Mouse (Mus musculus): ENCODE results near the gene Gstz1. TPM values are rescaled to one million over a fixed set of nuclear protein-coding genes. Genes with fewer than 3 reads are reported as not detected.

Gstz1 gene
- polyA plus RNA-seq (2015; fragmentation: Nextera tagmentation; extraction: Ambion mirVana), result 41.7 and 92.4 TPM in 2 replicates

GRCm38 (mm10) chr12:87146966-87147365 lies at the start of gene Gstz1:
Gstz1 (plus strand) TSS chr12:87147165.

DNA sequence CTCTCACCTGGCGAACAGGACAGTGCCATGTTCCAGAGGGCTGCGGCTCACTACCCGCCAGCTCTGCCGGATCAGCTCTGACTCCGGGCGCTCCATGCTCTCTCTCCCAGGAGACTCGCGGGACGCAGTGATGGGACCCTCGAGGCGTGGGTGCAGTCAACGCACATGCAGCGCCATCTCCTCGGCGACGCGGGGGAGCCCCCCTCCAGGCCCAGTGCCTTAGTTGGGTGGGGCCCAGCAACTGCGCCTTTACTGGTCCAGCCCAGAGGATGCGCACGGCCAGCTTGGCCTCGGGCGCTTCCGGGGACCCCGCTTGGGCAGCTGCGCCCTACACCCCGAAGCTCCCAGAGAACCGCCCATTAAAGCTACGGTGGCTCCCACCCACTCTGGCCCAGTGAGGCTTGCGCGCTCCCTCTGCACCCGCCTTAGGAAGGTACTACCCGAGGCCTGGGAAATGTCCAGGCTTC lies 44.8 kb upstream of the Gstz1 start, which contains the start of gene Ngb:
Gene Ngb, minus strand, starts transcription at position 375 of the 467 bp plus-strand sequence.

DNA sequence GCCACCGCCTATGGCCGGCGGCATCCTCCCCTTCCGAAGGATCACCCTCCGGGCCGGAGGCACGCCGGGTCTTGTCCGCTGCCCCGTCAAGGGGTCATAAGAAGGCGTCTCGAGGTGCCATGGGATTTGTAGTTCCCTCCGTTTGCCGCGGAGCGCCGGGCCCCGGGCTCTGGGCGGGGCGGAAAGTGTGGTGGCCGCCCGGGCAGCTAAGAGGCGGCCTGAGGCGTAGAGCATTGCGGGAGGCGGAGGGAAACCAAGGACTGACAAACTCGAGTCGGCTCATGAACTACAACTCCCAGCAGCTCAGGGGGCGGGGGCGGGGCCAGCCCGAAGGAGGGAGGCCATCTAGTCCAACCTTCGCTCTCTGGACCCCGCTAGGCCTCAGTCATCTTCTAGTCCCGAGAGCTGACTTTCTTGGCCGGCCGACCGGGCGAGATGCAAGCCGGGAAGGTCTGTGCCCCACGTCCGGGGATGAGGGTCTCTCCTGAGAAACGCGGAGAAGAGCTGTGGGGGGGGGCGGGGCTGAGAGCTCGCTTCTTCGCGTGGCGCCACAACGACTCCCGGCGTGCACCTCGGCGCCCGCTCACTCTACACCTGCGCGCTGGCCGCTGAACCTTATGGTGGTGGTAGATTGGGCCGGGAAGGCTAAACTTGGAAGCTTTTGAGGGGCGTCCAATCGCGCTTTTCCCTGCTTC lies 577 bp downstream of the Gstz1 start, which contains the start of gene Pomt2:
Gene Pomt2, minus strand, starts transcription at position 574 of the 695 bp plus-strand sequence.

DNA sequence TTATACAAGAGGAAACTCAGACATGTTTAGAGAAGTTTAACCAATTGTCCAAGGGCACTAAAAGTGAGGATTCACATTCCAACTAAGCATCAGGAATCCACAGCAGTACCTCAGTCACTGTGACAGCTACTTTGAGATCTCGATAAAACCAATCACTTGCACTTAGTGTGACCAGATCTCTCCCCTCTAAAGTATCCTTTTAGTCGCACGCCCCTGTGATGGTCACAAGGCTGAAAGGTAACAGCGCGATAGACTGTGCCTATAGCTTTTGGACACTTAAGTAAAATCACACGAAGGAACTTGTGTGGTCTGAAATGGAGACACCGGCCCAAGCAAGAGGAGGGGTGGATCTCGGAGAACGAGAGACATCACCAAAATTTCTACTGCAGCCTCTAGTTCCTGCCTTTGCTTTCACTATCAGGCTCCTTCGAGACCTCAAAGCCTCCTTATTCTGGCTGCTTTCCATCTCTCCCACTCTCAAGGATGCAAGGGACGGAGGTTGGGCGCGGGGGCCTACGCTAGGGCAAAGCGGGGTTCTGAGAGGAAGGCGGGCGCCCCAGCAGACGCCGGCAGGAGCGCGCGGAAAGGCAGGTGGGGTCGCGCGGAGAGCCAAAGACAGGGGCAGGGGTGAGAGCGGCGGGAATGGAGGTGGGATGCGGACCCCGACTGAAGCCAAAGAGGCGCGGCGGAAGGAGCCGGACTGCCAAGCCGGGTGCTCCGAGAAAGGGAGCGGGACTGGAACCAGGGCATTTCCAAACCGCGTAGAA lies 52.4 kb downstream of the Gstz1 start, which contains the start of gene Samd15:
Gene Samd15, plus strand, starts transcription at position 518 of the 767 bp plus-strand sequence.

DNA sequence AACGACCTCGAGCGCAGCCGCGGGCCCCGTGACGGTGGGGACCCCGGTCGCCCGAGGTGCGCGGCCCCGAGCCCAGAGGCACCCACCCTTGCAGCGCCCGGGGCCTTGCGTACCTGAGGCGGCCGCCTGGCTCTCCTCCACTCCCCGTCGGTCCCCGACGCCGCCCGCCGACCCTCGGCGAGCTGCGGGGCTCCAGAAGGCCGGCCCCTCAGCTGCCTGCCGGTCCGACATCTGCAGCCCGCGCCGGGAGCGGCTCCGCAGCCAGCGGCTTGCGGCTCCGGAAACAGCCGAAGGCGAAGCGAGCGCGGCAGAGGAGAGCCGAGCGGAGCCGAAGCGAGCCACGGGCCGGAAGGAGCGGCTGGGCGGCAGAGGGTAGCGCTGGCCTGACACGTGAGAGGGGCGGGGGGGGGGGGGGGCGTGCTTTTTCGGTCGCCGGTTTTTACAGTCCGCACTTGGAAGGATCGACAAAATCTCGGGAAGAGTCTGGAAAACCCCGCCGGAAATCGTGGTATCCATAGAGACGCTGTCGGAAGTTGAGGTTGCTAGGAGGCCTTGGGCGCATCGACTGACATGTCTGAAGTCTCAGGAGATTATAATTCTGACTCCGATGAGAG lies 53.1 kb downstream of the Gstz1 start, which contains the start of gene Tmed8:
Gene Tmed8, minus strand, starts transcription at position 482 of the 614 bp plus-strand sequence.

Other genes starting within 250 kb of the Gstz1 start
- 13.4 and 14.8 TPM in 2 replicates for gene Cipc, start 200.1 kb upstream of the Gstz1 start, polyA plus RNA-seq (2015; fragmentation: Nextera tagmentation; extraction: Ambion mirVana)
- not detected in 2 replicates for gene Zdhhc22, start 156.7 kb upstream of the Gstz1 start, polyA plus RNA-seq (2015; fragmentation: Nextera tagmentation; extraction: Ambion mirVana)
- gene Tmem63c, start 125.8 kb upstream of the Gstz1 start, polyA plus RNA-seq (2015; fragmentation: Nextera tagmentation; extraction: Ambion mirVana), result not detected in 2 replicates
- 0.15 TPM in 1 of 2 replicates, not detected in the other for gene Ngb, start 44.6 kb upstream of the Gstz1 start, polyA plus RNA-seq (2015; fragmentation: Nextera tagmentation; extraction: Ambion mirVana)
- 7.5 and 7.8 TPM in 2 replicates for gene Pomt2, start 803 bp downstream of the Gstz1 start, polyA plus RNA-seq (2015; fragmentation: Nextera tagmentation; extraction: Ambion mirVana)
- gene Samd15, start 52.6 kb downstream of the Gstz1 start, polyA plus RNA-seq (2015; fragmentation: Nextera tagmentation; extraction: Ambion mirVana), result 0.37 and 0.66 TPM in 2 replicates
- 0.65 and 0.88 TPM in 2 replicates for gene Tmed8, start 53.3 kb downstream of the Gstz1 start, polyA plus RNA-seq (2015; fragmentation: Nextera tagmentation; extraction: Ambion mirVana)
- gene Noxred1, start 91.6 kb downstream of the Gstz1 start, polyA plus RNA-seq (2015; fragmentation: Nextera tagmentation; extraction: Ambion mirVana), result not detected in 2 replicates
- 16.2 and 16.8 TPM in 2 replicates for gene Vipas39, start 119.1 kb downstream of the Gstz1 start, polyA plus RNA-seq (2015; fragmentation: Nextera tagmentation; extraction: Ambion mirVana)
- 109 and 114 TPM in 2 replicates for gene Ahsa1, start 119.3 kb downstream of the Gstz1 start, polyA plus RNA-seq (2015; fragmentation: Nextera tagmentation; extraction: Ambion mirVana)
- 0.08 and 0.43 TPM in 2 replicates for gene Ism2, start 152.5 kb downstream of the Gstz1 start, polyA plus RNA-seq (2015; fragmentation: Nextera tagmentation; extraction: Ambion mirVana)
- 37.8 and 46.5 TPM in 2 replicates for gene Sptlc2, start 241.2 kb downstream of the Gstz1 start, polyA plus RNA-seq (2015; fragmentation: Nextera tagmentation; extraction: Ambion mirVana)